Mouse (Mus musculus): ENCODE measurements at regions not wholly inside any gene's neighbourhood (a gene's known extent, or its start where the extent isn't known, plus 50 kb on each side); places are given as distances from the start of the nearest gene placed in this dataset.

DNA sequence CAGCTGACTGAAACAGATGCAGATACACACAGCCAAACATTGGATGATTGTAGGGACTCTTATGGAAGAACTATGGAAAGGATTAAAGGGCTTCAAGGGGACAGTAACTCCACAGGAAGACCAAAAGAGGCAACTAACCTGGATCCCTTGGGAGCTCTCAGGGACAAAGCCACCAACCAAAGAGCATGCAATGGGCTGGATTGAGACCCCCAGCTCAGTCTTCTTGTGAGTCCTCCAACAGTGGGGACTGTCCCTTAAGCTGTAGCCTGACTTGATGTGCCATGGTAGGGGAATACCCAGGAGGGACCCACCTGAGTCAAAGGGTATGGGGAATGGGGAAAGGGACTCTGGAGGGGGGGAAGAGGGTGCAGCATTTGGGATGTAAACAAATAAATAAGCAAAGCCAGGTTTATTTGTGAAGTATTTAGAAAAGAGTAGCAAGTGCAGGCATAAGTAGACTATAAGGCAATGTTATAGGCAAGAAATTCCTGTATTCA lies 313.8 kb downstream of the Otol1 start:
- H3K4me3 ChIP-seq (ENCODE audit: insufficient read depth, low read depth, low read length): no peak overlapping the region
- H3K27ac ChIP-seq (ENCODE audit: insufficient read depth, low read depth, low read length): no peak overlapping the region
- no peaks in the 10 kb centered on the region for H3K36me3 ChIP-seq (ENCODE audit: control insufficient read depth, insufficient read depth, low read length)
- no peaks in the 10 kb centered on the region for H3K4me1 ChIP-seq (ENCODE audit: control insufficient read depth, insufficient read depth, low read length)
- no peak for TF ChIP-seq CTCF (conservative IDR thresholded peaks at IDR 0.05; ENCODE audit: insufficient read depth, insufficient read length, low read depth, low read length)
- no peak for TF ChIP-seq POLR2A (IDR thresholded peaks at IDR 0.05; ENCODE audit: low read depth, low read length)
- no peak for DNase-seq
- H3K27me3 ChIP-seq (replicated peaks; ENCODE audit: control insufficient read depth, insufficient read depth, low read length): no peaks in the 10 kb centered on the region

GRCm38 (mm10) chr3:70324692-70325091 lies 317.3 kb downstream of the Otol1 start:
- WGBS: 46% methylated on average over 2 of the region's 2 CpGs
- no peak for TF ChIP-seq CTCF (conservative IDR thresholded peaks at IDR 0.05; ENCODE audit: insufficient read depth, insufficient read length, low read depth, low read length)
- no peak for TF ChIP-seq POLR2A (IDR thresholded peaks at IDR 0.05; ENCODE audit: low read depth, low read length)

More at GRCm38 (mm10) chr3:70324692-70325091, 317.3 kb downstream of the Otol1 start:
- Histone ChIP-seq H3K4me3 (ENCODE audit: insufficient read depth, low read depth, low read length) (no peak overlapping the region), H3K27me3 (replicated peaks; ENCODE audit: control insufficient read depth, insufficient read depth, low read length) (no peaks in the 10 kb centered on the region), H3K4me1 (ENCODE audit: control insufficient read depth, insufficient read depth, low read length) (no peaks in the 10 kb centered on the region), H3K36me3 (ENCODE audit: control insufficient read depth, insufficient read depth, low read length) (no peaks in the 10 kb centered on the region), H3K27ac (ENCODE audit: insufficient read depth, low read depth, low read length) (no peak overlapping the region)
- no peak for DNase-seq

All from kidney, adult 2 months (tissue).